Mouse (Mus musculus): Measurements from ENCODE around the gene C77080. TPM values are rescaled to one million over a fixed set of nuclear protein-coding genes. Genes with fewer than 3 reads are reported as not detected.
"Not testable (repeated sequence)": the region's sequence is repeated elsewhere in the genome, so short reads cannot be mapped to it uniquely, and the experiment has no call there.

Gene C77080
- polyA plus RNA-seq, 1 experiment from 2014 or later = 3.3 TPM

GRCm38 (mm10) chr4:129219198-129219597 lies 42.0 kb downstream of the C77080 start:
- H3K36me3 ChIP-seq (replicated peaks) = peaks cover 96% of the 10 kb centered on the region
- no peaks in the 10 kb centered on the region for H3K9me3 ChIP-seq
- H3K27ac ChIP-seq (replicated peaks) = no peak overlapping the region
- 86% methylated on average over 10 of the region's 10 CpGs for WGBS
- no peak for DNase-seq (ENCODE audit: low spot score)
- peaks cover 34% of the 10 kb centered on the region for H3K27me3 ChIP-seq (replicated peaks; ENCODE audit: low read depth, poor library complexity, severe bottlenecking)
- H3K4me3 ChIP-seq = no peak overlapping the region
- peaks cover 31% of the 10 kb centered on the region for H3K4me1 ChIP-seq

GRCm38 (mm10) chr4:129218569-129219175 lies 42.5 kb downstream of the C77080 start:
- WGBS = 75% methylated on average over 7 of the region's 7 CpGs
- no peak overlapping the region for H3K27ac ChIP-seq (replicated peaks)
- H3K27me3 ChIP-seq (replicated peaks; ENCODE audit: low read depth, poor library complexity, severe bottlenecking) = peaks cover 29% of the 10 kb centered on the region
- no peaks in the 10 kb centered on the region for H3K9me3 ChIP-seq
- H3K4me3 ChIP-seq = no peak overlapping the region
- peaks cover 26% of the 10 kb centered on the region for H3K4me1 ChIP-seq
- no peak for DNase-seq (ENCODE audit: low spot score)
- peaks cover 96% of the 10 kb centered on the region for H3K36me3 ChIP-seq (replicated peaks)

- H3K4me1 ChIP-seq; H3K27ac ChIP-seq (replicated peaks); H3K4me3 ChIP-seq; DNase-seq (ENCODE audit: low spot score); H3K27me3 ChIP-seq (replicated peaks; ENCODE audit: low read depth, poor library complexity, severe bottlenecking); H3K9me3 ChIP-seq: not testable (repeated sequence)
- peaks cover 97% of the 10 kb centered on the region for H3K36me3 ChIP-seq (replicated peaks)
- 75% methylated on average over 3 of the region's 3 CpGs for WGBS
These were observed 48.7 kb downstream of the C77080 start for GRCm38 (mm10) chr4:129212486-129212885.

GRCm38 (mm10) chr4:129211461-129211860 lies 49.7 kb downstream of the C77080 start:
- H3K4me1 ChIP-seq = no peaks in the 10 kb centered on the region
- 91% methylated on average over 4 of the region's 4 CpGs for WGBS
- H3K4me3 ChIP-seq = no peak overlapping the region
- no peak for DNase-seq (ENCODE audit: low spot score)
- no peak overlapping the region for H3K27ac ChIP-seq (replicated peaks)
- peaks cover 97% of the 10 kb centered on the region for H3K36me3 ChIP-seq (replicated peaks)
- H3K27me3 ChIP-seq (replicated peaks; ENCODE audit: low read depth, poor library complexity, severe bottlenecking) = no peaks in the 10 kb centered on the region
- no peaks in the 10 kb centered on the region for H3K9me3 ChIP-seq

GRCm38 (mm10) chr4:129209504-129209903 lies 51.7 kb downstream of the C77080 start:
- WGBS = 64% methylated on average over 7 of the region's 7 CpGs
- Histone ChIP-seq H3K27ac (replicated peaks) (no peak overlapping the region), H3K36me3 (replicated peaks) (peaks cover 97% of the 10 kb centered on the region), H3K4me3 (no peak overlapping the region), H3K4me1 (no peaks in the 10 kb centered on the region), H3K27me3 (replicated peaks; ENCODE audit: low read depth, poor library complexity, severe bottlenecking) (no peaks in the 10 kb centered on the region), H3K9me3 (no peaks in the 10 kb centered on the region)
- DNase-seq (ENCODE audit: low spot score) = no peak

- Histone ChIP-seq H3K27ac (replicated peaks) (no peak overlapping the region), H3K9me3 (no peaks in the 10 kb centered on the region), H3K4me3 (no peak overlapping the region), H3K36me3 (replicated peaks) (peaks cover 97% of the 10 kb centered on the region), H3K4me1 (no peaks in the 10 kb centered on the region), H3K27me3 (replicated peaks; ENCODE audit: low read depth, poor library complexity, severe bottlenecking) (no peaks in the 10 kb centered on the region)
- 94% methylated on average over 8 of the region's 8 CpGs for WGBS
- no peak for DNase-seq (ENCODE audit: low spot score)
These were observed 54.4 kb downstream of the C77080 start for GRCm38 (mm10) chr4:129206792-129207191.

GRCm38 (mm10) chr4:129204655-129205054 lies 56.5 kb downstream of the C77080 start:
- no peaks in the 10 kb centered on the region for H3K9me3 ChIP-seq
- WGBS = 95% methylated on average over 10 of the region's 10 CpGs
- DNase-seq (ENCODE audit: low spot score) = no peak
- H3K4me1 ChIP-seq = no peaks in the 10 kb centered on the region
- H3K4me3 ChIP-seq = no peak overlapping the region
- H3K27ac ChIP-seq (replicated peaks) = no peak overlapping the region
- H3K36me3 ChIP-seq (replicated peaks) = peaks cover 98% of the 10 kb centered on the region
- no peaks in the 10 kb centered on the region for H3K27me3 ChIP-seq (replicated peaks; ENCODE audit: low read depth, poor library complexity, severe bottlenecking)

- Histone ChIP-seq H3K36me3 (replicated peaks) (peaks cover 92% of the 10 kb centered on the region), H3K27ac (replicated peaks) (no peak overlapping the region), H3K27me3 (replicated peaks; ENCODE audit: low read depth, poor library complexity, severe bottlenecking) (no peaks in the 10 kb centered on the region), H3K4me1 (no peaks in the 10 kb centered on the region), H3K9me3 (no peaks in the 10 kb centered on the region), H3K4me3 (no peak overlapping the region)
- 97% methylated on average over 6 of the region's 6 CpGs for WGBS
- no peak for DNase-seq (ENCODE audit: low spot score)
These were observed 63.7 kb downstream of the C77080 start for GRCm38 (mm10) chr4:129197514-129197913.

GRCm38 (mm10) chr4:129194280-129194679 lies 66.9 kb downstream of the C77080 start:
- H3K4me1 ChIP-seq = peaks cover 19% of the 10 kb centered on the region
- no peaks in the 10 kb centered on the region for H3K27me3 ChIP-seq (replicated peaks; ENCODE audit: low read depth, poor library complexity, severe bottlenecking)
- DNase-seq (ENCODE audit: low spot score) = no peak
- 96% methylated on average over 1 of the region's 1 CpGs for WGBS
- H3K27ac ChIP-seq (replicated peaks) = no peak overlapping the region
- peaks cover 65% of the 10 kb centered on the region for H3K36me3 ChIP-seq (replicated peaks)
- no peak overlapping the region for H3K4me3 ChIP-seq
- no peaks in the 10 kb centered on the region for H3K9me3 ChIP-seq

- Histone ChIP-seq H3K36me3 (replicated peaks) (peaks cover 42% of the 10 kb centered on the region), H3K27me3 (replicated peaks; ENCODE audit: low read depth, poor library complexity, severe bottlenecking) (no peaks in the 10 kb centered on the region), H3K4me3 (peak overlapping the region; percentile 98; the same call in 1 of the 2 replicates), H3K9me3 (no peaks in the 10 kb centered on the region), H3K4me1 (peaks cover 30% of the 10 kb centered on the region), H3K27ac (replicated peaks) (no peak overlapping the region)
- 57% methylated on average over 5 of the region's 5 CpGs for WGBS
- no peak for DNase-seq (ENCODE audit: low spot score)
These were observed 69.5 kb downstream of the C77080 start for GRCm38 (mm10) chr4:129191691-129192090.

GRCm38 (mm10) chr4:129190538-129190937 lies 70.7 kb downstream of the C77080 start:
- H3K4me1 ChIP-seq = peaks cover 30% of the 10 kb centered on the region
- peak overlapping the region; percentile 89 for H3K27ac ChIP-seq (replicated peaks)
- 5% methylated on average over 12 of the region's 12 CpGs for WGBS
- peak overlapping the region; percentile 98 for H3K4me3 ChIP-seq
- no peaks in the 10 kb centered on the region for H3K9me3 ChIP-seq
- peaks cover 30% of the 10 kb centered on the region for H3K36me3 ChIP-seq (replicated peaks)
- no peak for DNase-seq (ENCODE audit: low spot score)
- no peaks in the 10 kb centered on the region for H3K27me3 ChIP-seq (replicated peaks; ENCODE audit: low read depth, poor library complexity, severe bottlenecking)

- Histone ChIP-seq H3K36me3 (replicated peaks) (peaks cover 23% of the 10 kb centered on the region), H3K4me3 (peak within 1 kb of the TSS; percentile 98), H3K9me3 (no peaks in the 10 kb centered on the region), H3K4me1 (peaks cover 30% of the 10 kb centered on the region), H3K27me3 (replicated peaks; ENCODE audit: low read depth, poor library complexity, severe bottlenecking) (no peaks in the 10 kb centered on the region), H3K27ac (replicated peaks) (peak within 1 kb of the TSS; percentile 97)
- peak; percentile 100 for DNase-seq (ENCODE audit: low spot score)
- under 1% methylated on average over 58 of the region's 58 CpGs for WGBS
These were observed 71.4 kb downstream of the C77080 start, which contains the start of the genes S100pbp and Yars for GRCm38 (mm10) chr4:129189542-129190519. S100pbp (minus strand) TSS chr4:129189727. Yars (plus strand) TSS chr4:129189760.
